Mouse (Mus musculus) T-helper 17 cell (primary cell): ENCODE data around the gene 4833423E24Rik.

ENCODE experiments used
- in situ Hi-C, 2 experiments: fragments of 300-600 bp; cut with MboI, MseI; formaldehyde crosslinking; loops; 1 replicate in 1 of 2; 2 replicates in 1 of 2; pipeline ENCODE4 v1.15.1; 2025; ENCODE audit warnings: high pct_unique_total_duplicates in 2 of 2

4833423E24Rik gene

GRCm38 (mm10) chr2:85518879-85519278 lies at the start of gene 4833423E24Rik:
TSS of gene 4833423E24Rik (minus strand) at chr2:85519024.
- in situ Hi-C loops, result no loop called here

- in situ Hi-C loops, result loop anchor here (5.0 to 10.0 kb wide), 3 partner anchors 429 to 566 kb away; no protein-coding TSS in a partner anchor
These were observed 42.4 kb upstream of the 4833423E24Rik start for GRCm38 (mm10) chr2:85561187-85561586.

- in situ Hi-C loops, result loop anchor here (5.0 to 10.0 kb wide), 3 partner anchors 428 to 565 kb away; no protein-coding TSS in a partner anchor
These were observed 41.4 kb upstream of the 4833423E24Rik start for GRCm38 (mm10) chr2:85560226-85560625.

GRCm38 (mm10) chr2:85554806-85555205 lies 36.0 kb upstream of the 4833423E24Rik start:
- in situ Hi-C loops, result no loop called here

- in situ Hi-C loops, result no loop called here
These were observed 15.1 kb upstream of the 4833423E24Rik start for GRCm38 (mm10) chr2:85533934-85534333.

GRCm38 (mm10) chr2:85532082-85532778 lies 13.4 kb upstream of the 4833423E24Rik start:
- in situ Hi-C loops, result no loop called here

GRCm38 (mm10) chr2:85522859-85523489 lies 4.2 kb upstream of the 4833423E24Rik start:
- in situ Hi-C loops, result no loop called here

GRCm38 (mm10) chr2:85518292-85518691 lies 532 bp downstream of the 4833423E24Rik start:
- in situ Hi-C loops, result no loop called here

- in situ Hi-C loops, result no loop called here
These were observed 8.4 kb downstream of the 4833423E24Rik start for GRCm38 (mm10) chr2:85510376-85510775.

GRCm38 (mm10) chr2:85490396-85490795 lies 28.4 kb downstream of the 4833423E24Rik start:
- in situ Hi-C loops, result no loop called here

GRCm38 (mm10) chr2:85466801-85467325 lies 52.0 kb downstream of the 4833423E24Rik start:
- in situ Hi-C loops, result no loop called here

- in situ Hi-C loops, result no loop called here
These were observed 75.3 kb downstream of the 4833423E24Rik start, which contains the start of gene Olfr995 for GRCm38 (mm10) chr2:85443539-85443938. TSS of gene Olfr995 (minus strand) at chr2:85443639.

GRCm38 (mm10) chr2:85442546-85442945 lies 76.3 kb downstream of the 4833423E24Rik start:
- in situ Hi-C loops, result no loop called here

GRCm38 (mm10) chr2:85436351-85436750 lies 82.5 kb downstream of the 4833423E24Rik start, which contains the start of gene Olfr994:
TSS of gene Olfr994 (minus strand) at chr2:85436451.
- in situ Hi-C loops, result no loop called here
